Mouse (Mus musculus) right cerebral cortex, postnatal 4 days (tissue): Measurements from ENCODE around the gene Gsto2.
A peak's percentile ranks its signal among the peaks of the same experiment; 100 is the strongest.

Source experiments
- DNase-seq: peaks from one replicate; pipeline ENCODE4 v3.0.0-alpha.2; 2022

The Gsto2 gene

DNA sequence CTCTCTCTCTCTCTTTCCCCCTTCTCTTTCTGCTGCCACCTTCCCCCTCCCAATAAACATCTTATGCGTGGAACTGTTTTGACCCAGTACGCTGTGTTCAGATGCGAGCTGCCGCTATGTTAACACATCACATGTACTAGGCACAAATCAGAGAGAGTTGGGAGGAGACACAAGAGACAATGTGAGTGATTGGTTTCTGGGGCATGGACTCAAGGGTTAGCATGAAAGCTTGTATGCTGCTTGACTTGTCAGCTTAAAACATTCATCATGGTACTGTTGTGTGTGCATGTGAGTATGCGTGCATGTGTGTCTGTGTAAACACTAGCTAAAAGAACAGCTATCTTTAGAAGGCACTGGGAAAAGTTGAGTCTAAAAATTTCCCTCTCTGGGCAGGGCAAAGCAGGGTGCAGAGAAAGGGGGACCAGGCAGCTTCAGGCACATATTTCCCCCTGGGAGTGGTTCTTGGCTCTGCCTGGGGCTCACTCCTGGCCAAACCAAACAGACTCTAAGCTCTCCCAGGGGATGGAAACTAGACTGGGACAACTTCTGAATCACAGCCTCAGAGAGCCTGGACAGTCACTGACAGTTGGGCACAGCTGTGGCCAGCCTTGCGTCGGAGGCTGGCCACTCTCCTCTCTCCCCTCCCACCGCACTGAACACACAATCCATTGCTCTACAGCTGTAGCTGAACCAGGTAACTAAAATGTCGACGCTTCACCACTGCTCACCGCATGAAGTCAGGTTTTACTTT, 26.4 kb downstream of the Gsto2 start:
- no peak for DNase-seq

GRCm38 (mm10) chr19:47893092-47893491, 27.8 kb downstream of the Gsto2 start:
- DNase-seq = no peak

- DNase-seq = no peak
Observed at GRCm38 (mm10) chr19:47898472-47899079, 33.2 kb downstream of the Gsto2 start.

DNA sequence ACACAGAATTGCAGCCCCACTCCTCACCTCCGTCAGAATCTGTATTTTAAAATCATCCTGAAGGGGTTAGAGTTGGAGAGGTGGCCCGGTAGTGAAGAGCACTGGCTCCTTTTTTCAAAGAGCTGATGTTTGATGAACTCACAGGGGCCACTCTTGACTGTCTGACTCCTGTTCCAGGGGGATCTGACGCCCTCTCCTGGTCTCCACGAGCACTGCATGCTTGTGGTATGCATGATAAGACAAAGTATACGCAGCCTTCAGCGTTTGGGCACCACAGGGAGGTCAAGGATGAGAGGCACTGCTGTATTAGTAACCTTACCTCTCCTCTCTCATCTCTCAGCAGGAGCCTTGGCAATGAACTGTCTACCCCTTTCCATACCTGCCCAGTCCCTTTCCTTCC, 34.7 kb downstream of the Gsto2 start:
- no peak for DNase-seq

GRCm38 (mm10) chr19:47900558-47900957, 35.2 kb downstream of the Gsto2 start:
- no peak for DNase-seq

- no peak for DNase-seq
Observed at GRCm38 (mm10) chr19:47902316-47903201, 37.2 kb downstream of the Gsto2 start.

DNA sequence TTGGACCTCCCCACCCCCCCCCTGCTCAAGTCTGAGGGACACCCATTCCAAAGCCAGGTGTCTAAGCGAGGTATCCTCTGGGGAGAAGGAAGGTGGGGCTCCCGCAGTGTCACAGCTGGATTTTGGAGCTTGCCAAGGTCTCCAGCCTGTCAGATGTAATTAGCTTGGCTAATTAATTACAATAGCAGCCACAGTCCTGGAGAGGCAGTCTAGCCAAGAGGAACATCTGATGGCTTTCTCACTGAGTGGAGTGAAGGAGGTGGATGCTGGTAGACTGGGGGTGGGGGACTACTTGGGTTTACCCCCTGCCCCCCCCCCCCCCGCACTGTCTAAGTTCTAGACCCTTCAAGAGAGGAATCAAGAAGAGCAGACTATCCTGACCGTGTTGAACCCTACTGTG, 38.3 kb downstream of the Gsto2 start:
- no peak for DNase-seq

DNA sequence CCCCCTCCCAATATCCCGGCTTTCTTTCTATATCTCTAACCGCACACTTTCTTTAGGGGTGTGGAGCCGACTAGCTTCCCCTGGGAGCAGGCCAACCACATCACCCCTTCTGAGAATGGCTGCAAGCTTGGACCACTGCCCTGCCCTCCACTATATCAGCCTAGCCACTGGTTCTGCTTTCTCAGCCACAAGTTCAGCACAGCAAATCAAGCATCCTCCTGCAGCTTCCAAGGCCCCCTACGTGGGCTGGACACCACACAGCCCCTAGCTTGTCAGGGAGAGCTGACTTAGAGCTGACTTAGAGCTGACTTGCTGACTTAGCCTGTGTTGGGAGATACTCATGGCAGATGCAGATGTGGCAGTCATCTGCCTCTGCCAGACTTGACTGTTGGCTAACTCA, 39.7 kb downstream of the Gsto2 start:
- DNase-seq = no peak

- no peak for DNase-seq
Observed at GRCm38 (mm10) chr19:47905603-47906002, 40.3 kb downstream of the Gsto2 start.

DNA sequence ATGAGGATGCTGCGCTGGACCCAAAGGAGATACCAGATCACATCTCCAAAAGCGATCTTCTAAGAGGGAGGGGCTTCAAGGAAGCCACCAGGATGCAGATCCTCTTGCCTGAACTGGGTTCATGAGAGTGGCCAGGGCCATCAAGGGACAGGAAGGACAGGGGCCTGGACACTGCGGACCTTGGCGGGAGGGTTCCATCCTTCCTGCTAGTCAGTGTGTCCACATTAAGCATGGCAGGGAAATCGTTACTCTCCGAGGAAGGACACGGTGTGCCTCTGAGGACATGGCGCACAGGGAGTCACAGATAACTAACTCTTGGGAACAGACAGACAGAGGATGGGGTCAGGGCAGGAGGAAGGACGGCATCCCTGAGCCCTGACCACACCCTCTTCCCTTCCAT, 42.3 kb downstream of the Gsto2 start:
- DNase-seq = no peak

DNA sequence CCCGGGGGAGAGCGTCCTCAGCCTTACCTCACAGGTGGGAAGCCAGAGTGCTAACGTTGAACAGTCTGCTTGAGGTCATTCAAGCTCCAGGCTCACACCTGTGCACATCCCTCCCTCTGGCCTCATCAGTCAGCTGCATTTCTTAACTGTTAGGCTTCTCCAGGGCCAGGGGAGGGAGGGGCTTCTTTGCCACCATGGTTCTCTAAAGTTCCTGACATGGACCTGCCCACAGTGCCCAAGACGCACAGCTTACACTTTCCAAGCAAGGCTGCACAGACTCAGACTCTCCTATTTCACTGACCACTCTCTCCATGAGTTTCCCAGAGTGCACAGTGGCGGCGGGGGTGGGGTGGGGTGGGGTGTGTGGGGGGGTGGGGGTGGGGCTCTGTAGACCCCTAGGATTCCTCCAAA, 43.6 kb downstream of the Gsto2 start:
- no peak for DNase-seq

DNA sequence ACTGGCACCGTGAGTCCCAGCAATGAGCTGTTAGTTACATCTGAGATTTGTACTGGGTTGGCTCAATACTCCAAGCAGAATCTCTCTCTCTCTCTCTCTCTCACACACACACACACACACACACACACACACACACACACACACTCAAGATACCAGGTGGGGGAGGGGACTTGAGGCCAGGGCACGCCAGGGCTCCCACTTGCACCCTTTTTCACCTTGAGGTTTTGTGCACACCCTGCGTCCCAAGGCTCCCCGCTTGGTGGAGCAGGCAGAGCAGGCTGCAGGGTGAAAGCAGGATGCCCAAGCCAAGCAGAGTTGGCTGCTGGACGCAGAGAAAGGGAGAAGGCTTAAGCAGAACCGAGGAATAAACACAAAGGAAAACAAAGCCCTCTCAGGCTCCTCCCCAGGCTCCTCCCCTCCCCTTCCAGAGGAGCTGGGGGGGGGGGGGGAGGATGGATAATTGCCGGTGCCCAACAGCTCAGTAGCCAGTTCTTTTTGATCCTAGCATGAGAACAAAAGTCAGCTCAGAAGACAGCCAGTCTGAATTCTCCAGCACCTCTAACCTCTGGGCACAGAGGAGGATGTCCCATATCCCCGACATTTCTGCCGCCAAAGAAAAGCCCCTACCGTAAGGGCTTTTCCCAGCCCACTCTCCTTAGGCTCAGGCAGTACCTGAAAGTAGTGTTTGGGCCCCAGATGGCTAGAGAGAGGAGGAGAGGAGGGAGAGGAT, 44.2 kb downstream of the Gsto2 start:
- DNase-seq = no peak

DNA sequence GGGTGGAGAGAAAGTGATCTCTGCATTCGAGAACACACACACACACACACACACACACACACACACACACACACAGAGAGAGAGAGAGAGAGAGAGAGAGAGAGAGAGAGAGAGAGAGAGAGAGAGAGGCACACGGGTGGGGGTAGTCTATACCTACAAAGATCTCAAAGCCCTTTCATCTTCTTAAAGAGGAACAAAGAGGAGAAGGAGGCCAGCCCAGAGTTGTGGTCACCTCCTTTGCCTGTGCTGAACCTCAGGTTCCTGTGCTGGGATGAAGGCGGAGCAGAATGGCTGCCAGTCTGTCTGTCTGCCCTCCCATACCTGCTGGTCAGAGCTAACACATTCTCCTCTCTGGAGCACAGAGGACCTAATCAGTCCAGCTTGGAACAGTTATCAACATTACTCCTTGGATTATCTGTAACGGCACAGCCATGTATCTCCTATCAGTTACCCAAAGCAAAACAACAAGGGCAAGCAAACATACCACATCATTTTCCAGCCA, 44.8 kb downstream of the Gsto2 start:
- no peak for DNase-seq

DNA sequence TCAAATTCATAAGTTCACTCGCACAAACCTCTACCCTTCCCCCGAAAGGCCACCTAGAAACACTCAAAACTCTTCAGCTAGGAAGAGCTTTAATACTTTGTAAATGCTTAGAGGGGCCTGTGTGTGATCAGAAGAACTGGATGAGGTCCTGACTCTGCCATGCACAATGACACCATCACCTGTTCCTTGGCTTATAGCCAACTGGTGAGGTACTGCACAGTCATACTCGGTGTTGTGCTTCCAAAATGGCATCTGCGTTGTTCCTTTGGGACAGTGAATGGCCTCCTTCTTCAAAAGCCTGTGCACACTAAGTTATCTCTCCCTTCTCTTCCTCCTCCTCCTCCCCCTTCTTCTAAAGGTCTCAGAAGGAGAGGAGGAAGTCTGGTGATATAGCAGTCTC, 45.4 kb downstream of the Gsto2 start:
- DNase-seq = no peak

DNA sequence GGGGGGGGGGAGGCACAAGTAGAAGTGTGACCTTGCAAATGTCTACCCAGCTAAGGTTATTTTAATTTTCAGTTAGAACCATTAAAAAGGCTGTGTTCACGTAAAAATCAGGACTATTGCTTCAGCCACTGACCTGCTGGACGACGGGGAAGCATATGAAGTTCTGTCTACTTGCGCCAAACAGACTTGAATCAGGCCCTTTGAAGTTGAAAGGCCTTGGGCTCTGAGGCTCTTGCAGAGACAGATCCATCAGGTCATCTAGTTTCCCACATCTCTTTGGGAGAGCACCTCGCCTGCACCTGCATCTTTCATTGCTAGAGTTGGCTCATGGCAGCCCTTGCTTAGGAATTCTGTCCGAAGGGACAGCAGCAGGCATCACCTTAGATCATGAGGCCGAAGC, 48.0 kb downstream of the Gsto2 start:
- DNase-seq = no peak

DNA sequence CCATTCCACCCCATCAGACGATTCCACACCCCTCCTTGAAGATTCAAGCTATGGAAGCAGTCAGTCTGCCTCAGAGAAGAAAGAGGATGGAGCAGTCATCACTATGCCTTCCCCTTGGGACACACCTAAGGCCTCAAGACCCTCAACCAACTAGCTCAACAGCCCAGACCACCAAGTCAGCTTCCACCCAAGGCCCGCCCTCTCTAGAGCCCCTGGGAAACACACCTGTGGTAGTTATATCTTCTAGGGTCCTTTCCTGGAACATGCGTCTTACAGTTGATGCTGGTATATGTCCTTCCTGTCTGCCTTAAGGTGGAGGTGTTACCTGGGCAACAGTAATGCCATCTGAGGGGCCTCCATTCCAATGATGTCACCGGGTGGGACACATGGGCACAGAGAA, 48.9 kb downstream of the Gsto2 start:
- no peak for DNase-seq

GRCm38 (mm10) chr19:47915251-47915650, 49.9 kb downstream of the Gsto2 start:
- DNase-seq = no peak

DNA sequence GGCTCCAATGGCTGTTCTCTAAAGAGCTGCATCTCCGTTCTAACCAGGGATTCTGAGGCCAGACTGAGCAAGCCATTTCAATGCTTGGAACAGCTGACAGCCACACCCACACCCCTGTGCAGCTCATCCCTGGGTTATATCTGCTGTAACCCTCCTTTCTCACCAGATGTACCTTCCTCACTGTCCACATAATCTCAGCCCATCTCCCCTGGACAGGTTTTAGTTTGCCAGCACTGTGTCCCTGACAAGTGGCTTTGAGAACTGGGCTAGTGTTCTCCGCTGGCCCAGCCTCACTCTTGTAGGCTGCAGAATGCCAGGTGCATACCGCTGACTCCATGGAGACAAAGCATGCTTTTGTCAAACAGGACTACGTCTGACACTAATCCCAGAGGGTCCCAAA, 52.1 kb downstream of the Gsto2 start:
- DNase-seq = no peak

DNA sequence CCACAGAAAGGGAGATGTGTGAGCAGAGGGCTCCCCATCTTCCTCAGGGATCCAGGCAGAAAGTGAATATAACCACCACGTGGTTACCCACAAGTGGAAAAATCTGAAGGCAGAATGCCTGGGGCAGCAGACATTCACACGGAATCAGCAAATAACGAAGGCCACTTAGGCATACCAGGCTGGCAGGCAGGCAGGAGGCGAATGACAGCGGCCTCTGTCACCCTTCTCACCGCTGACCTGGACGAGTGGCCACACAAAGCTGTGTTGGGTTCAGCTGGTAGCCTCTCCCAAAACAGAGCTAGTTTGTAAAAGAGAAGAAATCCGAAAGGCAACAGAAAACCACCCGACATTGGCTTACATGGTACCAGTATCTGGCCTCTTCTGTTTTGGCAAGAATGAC, 52.7 kb downstream of the Gsto2 start:
- no peak for DNase-seq

GRCm38 (mm10) chr19:47918455-47919101, 53.2 kb downstream of the Gsto2 start:
- peak; percentile 19 for DNase-seq

- DNase-seq = peak; percentile 62
Observed at GRCm38 (mm10) chr19:47919126-47919965, 54.0 kb downstream of the Gsto2 start, which contains the start of the genes Cfap43 and Itprip. TSS of gene Cfap43 (minus strand) at chr19:47919287. TSS of gene Itprip (minus strand) at chr19:47919299.
